Mouse (Mus musculus) heart, postnatal 10 days (tissue): ENCODE results near the gene Calr4. TPM values are rescaled to one million over a fixed set of nuclear protein-coding genes. Genes with fewer than 3 reads are reported as not detected.
A peak's percentile ranks its signal among the peaks of the same experiment; 100 is the strongest.

ENCODE experiments used
- DNase-seq, 2 experiments: peaks; one replicate each; pipeline ENCODE4 v3.0.0; 2021
- intact Hi-C: fragments of 180-260 bp; cut with DNase I; formaldehyde crosslinking; loops from one replicate; pipeline ENCODE4 v1.15.1; 2025
- total RNA-seq, 2 experiments: library from RNA; stranded (reverse); gene quantifications; 2 replicates each; pipeline ENCODE4 v1.2.3; 2021

Gene Calr4
- total RNA-seq, 2 experiments from 2014 or later: 0.22 TPM; not detected in 1

GRCm38 (mm10) chr4:109273586-109274240 lies 39.4 kb downstream of the Calr4 start:
- no peak for DNase-seq
- intact Hi-C loops: no loop called here

DNA sequence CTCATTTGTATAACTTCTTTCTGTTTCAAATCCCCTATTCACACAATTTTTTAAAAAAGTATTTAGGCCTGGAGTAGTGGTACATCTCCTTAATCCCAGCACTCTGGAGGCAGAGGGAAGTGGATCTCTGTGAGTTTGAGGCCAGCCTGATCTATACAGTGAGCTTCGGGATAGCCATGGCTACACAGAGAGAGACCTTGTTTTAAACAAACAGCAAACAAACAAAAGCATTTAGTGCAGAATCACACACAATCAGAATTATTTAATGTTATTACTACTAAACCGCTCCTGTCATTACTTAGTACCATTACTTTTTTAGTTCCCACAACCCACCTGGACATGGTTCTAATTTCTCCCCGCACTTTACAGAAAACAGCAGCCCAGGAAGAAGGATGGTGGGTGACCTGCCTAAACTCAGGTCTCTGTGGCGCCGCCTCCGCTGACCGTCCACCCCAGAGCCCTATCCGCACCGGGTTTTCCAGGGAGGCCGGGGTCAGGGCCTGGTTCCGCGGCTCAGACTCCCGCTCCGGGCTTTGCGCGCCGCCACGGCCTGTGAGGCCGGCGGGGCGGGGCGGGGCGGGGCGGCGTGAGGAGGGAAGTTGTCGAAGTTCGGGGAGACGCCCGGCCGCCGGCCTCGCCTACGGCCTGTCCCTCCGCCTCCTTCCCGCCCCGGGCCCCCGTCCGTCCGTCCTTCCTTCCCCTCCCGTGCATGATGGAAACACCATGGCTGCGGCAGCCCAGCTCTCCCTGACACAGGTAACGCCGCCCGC lies 45.6 kb downstream of the Calr4 start, which contains the start of gene Eps15:
Eps15 (plus strand) TSS at position 580 of the 770 bp plus-strand sequence.
- intact Hi-C loops: no loop called here
- peak; percentile 95 to 96 for DNase-seq

DNA sequence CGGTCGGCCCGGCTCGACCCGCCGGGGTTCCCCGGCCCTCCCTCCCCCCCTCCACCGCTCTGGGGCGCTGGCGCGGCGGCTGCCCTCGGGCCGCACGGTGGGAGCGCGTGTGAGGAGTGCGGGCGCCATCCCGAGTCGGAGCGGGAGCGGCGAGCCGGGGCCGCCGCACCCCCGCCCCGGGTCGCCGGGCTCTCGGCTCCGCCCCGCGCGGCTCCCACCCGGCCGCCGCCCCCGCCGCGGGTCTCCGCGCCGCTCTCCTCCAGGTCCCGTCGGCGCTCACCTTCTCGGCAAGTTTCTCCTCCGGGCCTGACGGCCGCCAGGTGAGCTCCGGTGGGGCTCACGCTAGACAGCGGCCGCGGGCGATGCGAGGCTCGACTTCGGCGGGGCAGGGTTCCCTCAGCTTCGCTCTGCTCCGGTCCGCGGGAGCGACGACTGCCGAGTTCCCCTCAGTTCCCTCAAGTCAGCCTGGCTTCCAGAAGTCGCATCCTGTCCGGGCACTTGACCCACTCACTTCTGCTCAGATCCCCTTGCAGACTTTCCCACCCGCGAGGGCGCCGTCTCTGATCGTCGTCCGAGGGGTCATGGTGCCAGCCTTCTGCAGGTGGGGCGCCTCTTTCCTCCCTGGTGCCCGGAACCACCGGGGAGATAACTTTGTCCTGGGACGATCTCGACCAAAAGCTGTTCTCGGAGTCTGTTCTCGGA lies 46.3 kb downstream of the Calr4 start:
- intact Hi-C loops: no loop called here
- DNase-seq: peak; percentile 46 to 57

DNA sequence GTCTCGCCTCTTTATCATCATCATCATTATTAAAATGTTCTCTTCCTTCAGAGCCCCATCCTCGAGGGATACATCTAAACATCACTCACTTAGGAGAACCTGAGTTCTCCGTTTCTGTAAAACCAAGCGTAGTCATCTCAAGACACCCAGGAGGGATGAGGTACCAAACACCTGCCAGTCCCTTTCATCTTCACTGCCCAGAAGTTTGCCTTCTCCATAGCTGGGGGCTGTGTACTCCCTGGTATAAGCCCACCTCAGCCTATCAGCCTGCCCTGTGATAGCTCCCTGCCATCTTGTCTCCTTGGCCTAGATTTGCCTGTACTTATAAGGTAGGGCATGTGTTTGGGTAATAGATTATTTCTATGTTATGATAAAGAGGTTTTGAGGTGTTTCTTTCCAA lies 46.9 kb downstream of the Calr4 start:
- intact Hi-C loops: no loop called here
- no peak for DNase-seq

- intact Hi-C loops: no loop called here
- no peak for DNase-seq
Observed at GRCm38 (mm10) chr4:109281946-109282345, 47.7 kb downstream of the Calr4 start.

GRCm38 (mm10) chr4:109294629-109295028 lies 60.3 kb downstream of the Calr4 start:
- no peak for DNase-seq
- intact Hi-C loops: no loop called here

DNA sequence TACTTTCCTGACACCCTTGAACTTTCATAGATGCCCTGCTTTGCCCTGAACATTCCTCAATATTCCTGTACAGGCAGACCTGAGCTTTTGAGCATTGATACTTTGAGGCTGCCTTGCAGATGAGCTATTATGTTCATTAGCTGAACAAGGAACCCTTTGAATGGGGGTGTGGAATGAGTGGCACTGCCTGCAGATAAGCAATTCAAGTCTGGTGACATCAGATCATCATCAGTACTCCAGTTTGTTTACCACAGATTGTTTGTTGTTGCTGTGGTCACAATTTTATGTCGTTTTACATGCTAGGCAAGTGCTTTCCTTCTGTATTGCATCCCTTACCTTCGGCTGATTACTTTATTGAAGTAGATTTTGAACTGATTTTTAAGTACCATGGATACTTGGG lies 62.2 kb downstream of the Calr4 start:
- intact Hi-C loops: no loop called here
- no peak for DNase-seq

- intact Hi-C loops: no loop called here
- DNase-seq: no peak
Observed at GRCm38 (mm10) chr4:109299136-109299535, 64.9 kb downstream of the Calr4 start.

Other genes starting within 250 kb of the Calr4 start
- gene Nrd1, start 233.8 kb upstream of the Calr4 start, total RNA-seq: 100 to 1,000 TPM in 1 of 2 experiments, 10 to 100 TPM in 1; 88.8 to 101 TPM
- 10 to 100 TPM; 86.2 to 92.2 TPM for gene Osbpl9, start 32.2 kb upstream of the Calr4 start, total RNA-seq
- 10 to 100 TPM; 51.5 to 54.9 TPM for gene Eps15, start 45.8 kb downstream of the Calr4 start, total RNA-seq
- gene Ttc39a, start 172.1 kb downstream of the Calr4 start, total RNA-seq: 1 to 10 TPM; 2.8 to 4.1 TPM